Mouse (Mus musculus) embryonic facial prominence, embryonic 11.5 days (tissue): Measurements from ENCODE around the gene Slc24a1. TPM values are rescaled to one million over a fixed set of nuclear protein-coding genes. Genes with fewer than 3 reads are reported as not detected.

ENCODE experiments used
- microRNA-seq: library from miRNA; unstranded; fragments of <30 nt; microRNA quantifications from one replicate; pipeline ENCODE4, GENCODE M21; 2016; ENCODE audit warnings: borderline number of aligned reads
- polyA plus RNA-seq: library from polyadenylated mRNA; unstranded; fragments of >200 nt; fragmentation: Nextera tagmentation; extraction: Ambion mirVana; gene quantifications from 2 replicates; pipeline ENCODE4 v1.2.1, GENCODE M21; 2014

Slc24a1 gene
- polyA plus RNA-seq, 1 experiment from 2014 or later: not detected

Small RNA genes lying within 50 kb of the gene (microRNA-seq; reads per million reads assigned to microRNA genes)
- gene Gm25640: not detected

Other genes with a start within 250 kb of the Slc24a1 start
- gene Rab11a, start 213.8 kb downstream of the Slc24a1 start, polyA plus RNA-seq: 286 and 290 TPM in 2 replicates
- 5.6 and 8.5 TPM in 2 replicates for gene Dennd4a, start 140.3 kb downstream of the Slc24a1 start, polyA plus RNA-seq
- 77.2 and 80.5 TPM in 2 replicates for gene Ints14, start 9.3 kb upstream of the Slc24a1 start, polyA plus RNA-seq
- gene Hacd3, start 70.1 kb upstream of the Slc24a1 start, polyA plus RNA-seq: 81.3 and 83.5 TPM in 2 replicates
- 30.4 and 33.7 TPM in 2 replicates for gene Dpp8, start 80.8 kb upstream of the Slc24a1 start, polyA plus RNA-seq
- 11.8 and 12.4 TPM in 2 replicates for gene Igdcc4, start 149.9 kb upstream of the Slc24a1 start, polyA plus RNA-seq
- 17.0 and 18.7 TPM in 2 replicates for gene Igdcc3, start 189.6 kb upstream of the Slc24a1 start, polyA plus RNA-seq
- gene Parp16, start 243.7 kb upstream of the Slc24a1 start, polyA plus RNA-seq: 4.9 and 5.7 TPM in 2 replicates